Mouse (Mus musculus): ENCODE results near the gene Rftn2.

DNA sequence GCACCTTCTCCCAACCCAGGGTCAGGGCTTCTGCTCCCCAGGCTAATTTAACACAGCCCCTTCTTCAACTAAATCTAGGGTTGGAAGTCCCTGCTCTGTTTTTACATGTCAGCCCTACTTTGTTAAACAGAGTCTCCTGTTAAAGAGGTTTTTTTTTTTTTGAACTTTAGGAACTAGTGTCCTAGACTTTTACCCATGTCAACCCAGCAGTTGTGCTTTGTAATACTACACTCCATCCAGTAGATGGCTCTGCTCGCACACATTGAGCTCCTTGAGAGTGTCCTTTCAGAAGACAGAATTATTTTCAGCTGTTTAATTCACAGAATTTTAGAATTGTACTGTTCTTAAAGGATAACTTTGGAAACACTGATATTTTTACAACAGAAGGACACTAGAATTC, 12.7 kb upstream of the Rftn2 start:
- TF ChIP-seq CTCF (IDR thresholded peaks at IDR 0.05; ENCODE audit: extremely low read depth, insufficient read length, insufficient replicate concordance, low read depth, low read length) (no peak), POLR2A (IDR thresholded peaks at IDR 0.05; ENCODE audit: low read depth, low read length) (no peak)
